Mouse (Mus musculus): Measurements from ENCODE around the gene Kdelc1. TPM values are rescaled to one million over a fixed set of nuclear protein-coding genes. Genes with fewer than 3 reads are reported as not detected.

Kdelc1 gene
- polyA plus RNA-seq (2012; fragmentation: generic; extraction: Trizol): 16.2 TPM
- long read RNA-seq, experiment 1, transcript Kdelc1-202 (10 exons, 2,359 nt): major isoform, 29 of 35 reads
- long read RNA-seq, experiment 1, partial matches to known transcripts: 2 of 35 reads
- long read RNA-seq, experiment 1, other reads (novel, unspliced or antisense): 4 of 35 reads
- long read RNA-seq, experiment 2, transcript Kdelc1-203 (9 exons, 2,085 nt): minor isoform, 8 of 237 reads
- long read RNA-seq, experiment 2, transcript Kdelc1-202 (10 exons, 2,359 nt): major isoform, 215 of 237 reads
- long read RNA-seq, experiment 2, partial matches to known transcripts: 1 of 237 reads
- long read RNA-seq, experiment 2, other reads (novel, unspliced or antisense): 13 of 237 reads

- Histone ChIP-seq H3K27me3 (ENCODE audit: control insufficient read depth, insufficient read depth, insufficient read length) (no peaks in the 10 kb centered on the region), H3K79me2 (ENCODE audit: control insufficient read depth, insufficient read depth) (peaks cover 51% of the 10 kb centered on the region), H3K4me3 (ENCODE audit: insufficient read depth, poor library complexity, severe bottlenecking) (peak within 1 kb of the TSS; percentile 81), H3K79me3 (ENCODE audit: low read depth) (peaks cover 21% of the 10 kb centered on the region), H3ac (ENCODE audit: control insufficient read depth, insufficient read length, low read depth) (peak within 1 kb of the TSS; percentile 95), H3K36me3 (ENCODE audit: control insufficient read depth, insufficient read depth) (peaks cover 35% of the 10 kb centered on the region)
- TF ChIP-seq USF1 (IDR thresholded peaks at IDR 0.05; ENCODE audit: low read depth) (peak; percentile 61), FOSL1 (IDR thresholded peaks at IDR 0.05; ENCODE audit: insufficient read depth, low read length, poor library complexity, severe bottlenecking) (no peak), MAX (IDR thresholded peaks at IDR 0.05) (peak; percentile 69), CEBPB (IDR thresholded peaks at IDR 0.05; ENCODE audit: low read depth) (no peak)
Measured at GRCm38 (mm10) chr1:44118239-44119054, at the start of gene Kdelc1, which contains the start of gene Bivm. Gene Kdelc1, minus strand, starts transcription at chr1:44118808. Gene Bivm, plus strand, starts transcription at chr1:44118957.

DNA sequence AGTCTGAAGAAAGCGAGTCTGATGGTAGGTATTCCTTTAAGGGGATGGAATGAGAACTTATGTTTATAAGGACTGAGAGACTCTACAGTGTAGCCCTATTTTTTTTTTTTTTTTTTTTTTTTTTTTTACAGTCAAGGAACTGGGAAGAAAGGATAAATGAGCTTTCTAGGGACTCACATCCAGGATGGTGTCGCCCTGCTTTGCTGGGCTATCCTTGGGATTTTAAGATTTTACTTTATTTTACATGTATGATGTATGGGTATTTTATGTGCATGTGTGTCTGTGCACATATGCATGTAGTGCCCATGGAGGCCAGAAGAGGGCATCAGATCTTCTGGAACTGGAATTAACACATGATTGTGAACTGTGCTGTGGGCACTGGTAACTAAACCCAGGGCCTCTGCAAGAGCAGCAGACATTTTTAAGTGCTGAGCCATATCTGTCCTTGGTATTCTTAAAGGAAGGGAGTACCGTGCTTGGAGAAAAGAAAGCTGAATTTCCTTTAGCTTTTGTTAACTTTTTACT lies 49.3 kb upstream of the Kdelc1 start:
- Histone ChIP-seq H3K79me2 (ENCODE audit: control insufficient read depth, insufficient read depth) (no peaks in the 10 kb centered on the region), H3K27me3 (ENCODE audit: control insufficient read depth, insufficient read depth, insufficient read length) (no peaks in the 10 kb centered on the region), H3K79me3 (ENCODE audit: low read depth) (no peaks in the 10 kb centered on the region), H3K36me3 (ENCODE audit: control insufficient read depth, insufficient read depth) (peaks cover 36% of the 10 kb centered on the region), H3ac (ENCODE audit: control insufficient read depth, insufficient read length, low read depth) (no peak overlapping the region), H3K4me3 (ENCODE audit: insufficient read depth, poor library complexity, severe bottlenecking) (no peak overlapping the region)
- TF ChIP-seq MAX (IDR thresholded peaks at IDR 0.05) (no peak), MYOG (IDR thresholded peaks at IDR 0.05; ENCODE audit: control insufficient read depth, extremely low read depth, insufficient read length) (no peak), FOSL1 (IDR thresholded peaks at IDR 0.05; ENCODE audit: insufficient read depth, low read length, poor library complexity, severe bottlenecking) (no peak), CEBPB (IDR thresholded peaks at IDR 0.05; ENCODE audit: low read depth) (no peak), MYOD1 (IDR thresholded peaks at IDR 0.05; ENCODE audit: control insufficient read depth, insufficient read length, low read depth) (no peak), CTCF (IDR thresholded peaks at IDR 0.05; ENCODE audit: control insufficient read depth, insufficient read depth, insufficient read length) (no peak), USF1 (IDR thresholded peaks at IDR 0.05; ENCODE audit: low read depth) (no peak)

DNA sequence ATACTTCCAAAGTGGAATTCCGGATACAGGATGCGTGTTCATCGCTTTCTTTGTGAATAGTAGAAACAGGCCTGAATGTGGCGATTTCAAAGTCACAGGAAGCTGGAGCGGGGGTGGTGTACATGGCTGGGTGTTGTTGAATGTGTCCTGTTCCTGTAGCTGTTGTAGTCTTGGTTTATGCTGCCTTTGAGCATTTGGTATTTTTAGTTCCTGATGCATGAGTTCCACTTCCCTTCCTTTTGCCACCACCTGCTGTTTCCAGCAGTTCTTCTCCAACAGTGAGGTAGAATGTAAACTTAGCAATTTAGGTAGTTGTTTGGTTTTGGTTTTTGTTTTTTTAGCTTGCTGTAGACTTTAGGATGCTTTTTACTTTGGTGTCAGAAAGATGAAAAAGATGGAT lies 43.8 kb upstream of the Kdelc1 start:
- TF ChIP-seq MAX (IDR thresholded peaks at IDR 0.05): no peak
- no peaks in the 10 kb centered on the region for H3K27me3 ChIP-seq (ENCODE audit: control insufficient read depth, insufficient read depth, insufficient read length)
- H3K79me3 ChIP-seq (ENCODE audit: low read depth): peaks cover 2% of the 10 kb centered on the region
- H3K79me2 ChIP-seq (ENCODE audit: control insufficient read depth, insufficient read depth): no peaks in the 10 kb centered on the region
- peaks cover 56% of the 10 kb centered on the region for H3K36me3 ChIP-seq (ENCODE audit: control insufficient read depth, insufficient read depth)
- no peak overlapping the region for H3ac ChIP-seq (ENCODE audit: control insufficient read depth, insufficient read length, low read depth)
- no peak overlapping the region for H3K4me3 ChIP-seq (ENCODE audit: insufficient read depth, poor library complexity, severe bottlenecking)

DNA sequence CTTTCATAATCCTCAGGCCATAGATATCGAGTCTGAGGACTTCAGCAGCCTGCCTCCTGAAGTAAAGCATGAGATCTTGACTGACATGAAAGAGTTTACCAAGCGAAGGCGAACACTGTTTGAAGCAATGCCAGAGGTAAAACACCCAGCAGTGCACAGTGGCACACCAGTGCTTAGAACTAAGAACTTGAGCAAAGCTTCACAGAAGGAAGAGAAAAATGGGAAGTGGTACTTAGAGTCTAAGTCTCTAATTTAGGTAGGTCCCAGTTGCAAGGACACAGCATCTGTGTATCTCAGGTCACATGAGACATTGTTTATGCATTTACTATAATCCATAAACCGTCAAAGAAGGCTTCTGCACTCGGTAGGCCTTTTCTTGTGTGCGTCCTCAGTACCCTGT lies 43.2 kb upstream of the Kdelc1 start:
- H3ac ChIP-seq (ENCODE audit: control insufficient read depth, insufficient read length, low read depth): no peak overlapping the region
- H3K79me3 ChIP-seq (ENCODE audit: low read depth): peaks cover 2% of the 10 kb centered on the region
- H3K4me3 ChIP-seq (ENCODE audit: insufficient read depth, poor library complexity, severe bottlenecking): no peak overlapping the region
- no peaks in the 10 kb centered on the region for H3K27me3 ChIP-seq (ENCODE audit: control insufficient read depth, insufficient read depth, insufficient read length)
- no peak for TF ChIP-seq MYOG (IDR thresholded peaks at IDR 0.05; ENCODE audit: control insufficient read depth, extremely low read depth, insufficient read length)
- no peak for TF ChIP-seq USF1 (IDR thresholded peaks at IDR 0.05; ENCODE audit: low read depth)
- no peak for TF ChIP-seq CEBPB (IDR thresholded peaks at IDR 0.05; ENCODE audit: low read depth)
- TF ChIP-seq CTCF (IDR thresholded peaks at IDR 0.05; ENCODE audit: control insufficient read depth, insufficient read depth, insufficient read length): no peak
- no peak for TF ChIP-seq MAX (IDR thresholded peaks at IDR 0.05)
- TF ChIP-seq MYOD1 (IDR thresholded peaks at IDR 0.05; ENCODE audit: control insufficient read depth, insufficient read length, low read depth): no peak
- TF ChIP-seq FOSL1 (IDR thresholded peaks at IDR 0.05; ENCODE audit: insufficient read depth, low read length, poor library complexity, severe bottlenecking): no peak
- H3K79me2 ChIP-seq (ENCODE audit: control insufficient read depth, insufficient read depth): no peaks in the 10 kb centered on the region
- peaks cover 53% of the 10 kb centered on the region for H3K36me3 ChIP-seq (ENCODE audit: control insufficient read depth, insufficient read depth)

DNA sequence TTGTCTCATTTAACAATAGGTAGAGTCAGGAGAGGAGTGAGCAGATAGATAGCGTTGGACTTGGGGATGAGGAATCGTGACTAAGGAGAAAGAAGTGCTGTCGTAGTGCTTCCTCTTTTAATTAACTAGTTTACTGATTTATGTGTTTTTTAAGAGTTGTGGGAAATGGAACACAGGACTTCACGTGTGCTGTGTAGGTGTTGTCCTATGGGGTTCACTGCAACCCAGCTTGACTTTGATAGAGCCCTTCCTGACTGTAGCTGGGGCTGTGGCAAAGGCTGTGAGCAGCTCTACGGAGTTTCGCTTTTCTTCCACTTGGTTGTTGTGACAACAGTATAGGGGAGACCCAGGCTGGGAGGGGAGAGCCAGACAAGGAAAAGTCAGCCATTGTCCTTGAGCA lies 39.7 kb upstream of the Kdelc1 start:
- H3K4me3 ChIP-seq (ENCODE audit: insufficient read depth, poor library complexity, severe bottlenecking): no peak overlapping the region
- peaks cover 44% of the 10 kb centered on the region for H3K36me3 ChIP-seq (ENCODE audit: control insufficient read depth, insufficient read depth)
- no peak overlapping the region for H3ac ChIP-seq (ENCODE audit: control insufficient read depth, insufficient read length, low read depth)

More for the DNA sequence above, 39.7 kb upstream of the Kdelc1 start:
- Histone ChIP-seq H3K27me3 (ENCODE audit: control insufficient read depth, insufficient read depth, insufficient read length) (no peaks in the 10 kb centered on the region), H3K79me3 (ENCODE audit: low read depth) (peaks cover 2% of the 10 kb centered on the region), H3K79me2 (ENCODE audit: control insufficient read depth, insufficient read depth) (peaks cover 7% of the 10 kb centered on the region)
- TF ChIP-seq CTCF (IDR thresholded peaks at IDR 0.05; ENCODE audit: control insufficient read depth, insufficient read depth, insufficient read length) (no peak), FOSL1 (IDR thresholded peaks at IDR 0.05; ENCODE audit: insufficient read depth, low read length, poor library complexity, severe bottlenecking) (no peak), USF1 (IDR thresholded peaks at IDR 0.05; ENCODE audit: low read depth) (no peak), MYOD1 (IDR thresholded peaks at IDR 0.05; ENCODE audit: control insufficient read depth, insufficient read length, low read depth) (no peak), MYOG (IDR thresholded peaks at IDR 0.05; ENCODE audit: control insufficient read depth, extremely low read depth, insufficient read length) (no peak), MAX (IDR thresholded peaks at IDR 0.05) (no peak), CEBPB (IDR thresholded peaks at IDR 0.05; ENCODE audit: low read depth) (no peak)

All from C2C12 (cell line).